Mouse (Mus musculus) liver, embryonic 14 days (tissue): ENCODE measurements around the gene Moxd1. TPM values are rescaled to one million over a fixed set of nuclear protein-coding genes. Genes with fewer than 3 reads are reported as not detected.

Experiments
- polyA plus RNA-seq: library from polyadenylated mRNA; depleted of rRNA; stranded (reverse); fragments of >200 nt; gene quantifications from 2 replicates; pipeline ENCODE4 v1.2.3, GENCODE M21; 2012; rRNA removed

The Moxd1 gene
- polyA plus RNA-seq: 0.10 and 0.21 TPM in 2 replicates

GRCm38 (mm10) chr10:24223449-24224143 lies at the start of gene Moxd1:
TSS of gene Moxd1 (plus strand) at chr10:24223517.

Other genes starting within 250 kb of the Moxd1 start
- gene Taar6, start 237.9 kb upstream of the Moxd1 start, polyA plus RNA-seq: not detected in 2 replicates
- gene Taar7a, start 230.0 kb upstream of the Moxd1 start, polyA plus RNA-seq: not detected in 2 replicates
- gene Taar7b, start 223.6 kb upstream of the Moxd1 start, polyA plus RNA-seq: not detected in 2 replicates
- gene Taar7d, start 196.3 kb upstream of the Moxd1 start, polyA plus RNA-seq: not detected in 2 replicates
- not detected in 2 replicates for gene Taar7e, start 185.9 kb upstream of the Moxd1 start, polyA plus RNA-seq
- not detected in 2 replicates for gene Taar7f, start 174.0 kb upstream of the Moxd1 start, polyA plus RNA-seq
- not detected in 2 replicates for gene Taar8a, start 147.0 kb upstream of the Moxd1 start, polyA plus RNA-seq
- not detected in 2 replicates for gene Taar8b, start 131.2 kb upstream of the Moxd1 start, polyA plus RNA-seq
- not detected in 2 replicates for gene Taar8c, start 121.6 kb upstream of the Moxd1 start, polyA plus RNA-seq
- not detected in 2 replicates for gene Taar9, start 114.0 kb upstream of the Moxd1 start, polyA plus RNA-seq
- gene Stx7, start 74.2 kb upstream of the Moxd1 start, polyA plus RNA-seq: 11.8 and 15.5 TPM in 2 replicates